25 mouse cellular contexts compared by ENCODE assay signal in genomic region chr14:76544136-76544535, GRCm38 (mm10). TPM values are rescaled to one million over a fixed set of nuclear protein-coding genes. Genes with fewer than 3 reads are reported as not detected.
DNase-seq lines count a peak whose midpoint lies in the region; ATAC-seq lines count a peak whose summit lies in the region.
"Had no signal": no experiment of that assay in that cellular context is flagged by ENCODE, and none has a peak within 500 bp of the region (broad histone marks: within the 10 kb centered on the region; RNA-seq: fewer than 3 reads in every experiment).

No protein-coding gene starts in this region.

- no peak overlapping the region for H3K27ac ChIP-seq in forebrain, embryonic 16.5 days (ENCODE audit: low read length)
- H3K27ac ChIP-seq in kidney, embryonic 15.5 days = no peak overlapping the region
- H3K27ac ChIP-seq: embryonic facial prominence, embryonic 13.5 days; embryonic facial prominence, embryonic 15.5 days; forebrain, embryonic 10.5 days; forebrain, embryonic 12.5 days had no signal

- no peak overlapping the region for H3K4me2 ChIP-seq in forebrain, embryonic 16.5 days (ENCODE audit: low read length)
- H3K4me2 ChIP-seq in kidney, embryonic 15.5 days = no peak overlapping the region
- H3K4me2 ChIP-seq: embryonic facial prominence, embryonic 13.5 days; embryonic facial prominence, embryonic 15.5 days; forebrain, embryonic 12.5 days had no signal

- H3K9ac ChIP-seq in forebrain, embryonic 16.5 days (replicated peaks; ENCODE audit: low read depth, low read length) = no peak overlapping the region
- no peak overlapping the region for H3K9ac ChIP-seq in kidney, embryonic 15.5 days
- H3K9ac ChIP-seq: embryonic facial prominence, embryonic 13.5 days; embryonic facial prominence, embryonic 15.5 days; forebrain, embryonic 12.5 days; forebrain, postnatal 0 days had no signal

- H3K4me3 ChIP-seq in forebrain, embryonic 16.5 days (replicated peaks; ENCODE audit: low read length) = no peak overlapping the region
- H3K4me3 ChIP-seq in kidney, embryonic 15.5 days (replicated peaks) = no peak overlapping the region
- H3K4me3 ChIP-seq: embryonic facial prominence, embryonic 13.5 days; embryonic facial prominence, embryonic 15.5 days; erythroblast, embryonic 14.5 days; forebrain, embryonic 10.5 days; forebrain, embryonic 12.5 days had no signal

- peak; percentile 52; the same call in 1 of the 2 replicates for ATAC-seq in common myeloid progenitor, adult 5-6 weeks (replicated peaks; ENCODE audit: low read depth, poor library complexity, severe bottlenecking)
- ATAC-seq in megakaryocyte, adult 5-6 weeks (ENCODE audit: poor library complexity, severe bottlenecking) = peak; percentile 63
- ATAC-seq in forebrain, embryonic 16.5 days = no peak
- no peak for ATAC-seq in kidney, embryonic 15.5 days (replicated peaks; ENCODE audit: low FRiP score)
- ATAC-seq: activated CD4-positive, CD25-positive, alpha-beta regulatory T cell, adult 4 months; forebrain, embryonic 14.5 days; forebrain, postnatal 0 days; Patski had no signal

- peak; percentile 2 for DNase-seq in A20 (ENCODE audit: low read depth, low spot score)
- no peak for DNase-seq in lung, postnatal 10 days
- DNase-seq: adrenal gland, adult 8-10 months; adrenal gland, postnatal 14 days; adrenal gland, postnatal 36 days; cerebellum, adult 11-12 months; cerebellum, adult 2 months; cerebellum, adult 9-10 months; cerebellum, postnatal 10 days; cerebellum, postnatal 25 days; embryo, embryonic 11 days; forebrain, postnatal 0 days had no signal

- no peaks in the 10 kb centered on the region; the same call in 1 of the 2 replicates for H3K4me1 ChIP-seq in forebrain, embryonic 16.5 days (replicated peaks; ENCODE audit: control insufficient read depth, insufficient read depth, low read length)
- peaks cover 4% of the 10 kb centered on the region; the same call in 1 of the 2 replicates for H3K4me1 ChIP-seq in kidney, embryonic 15.5 days
- H3K4me1 ChIP-seq: embryonic facial prominence, embryonic 13.5 days; embryonic facial prominence, embryonic 15.5 days had no signal

- no peaks in the 10 kb centered on the region for H3K36me3 ChIP-seq in forebrain, embryonic 16.5 days (ENCODE audit: control insufficient read depth, insufficient read depth)
- H3K36me3 ChIP-seq in kidney, embryonic 15.5 days = no peaks in the 10 kb centered on the region
- H3K36me3 ChIP-seq: embryonic facial prominence, embryonic 13.5 days; embryonic facial prominence, embryonic 15.5 days; G1E had no signal

- WGBS in forebrain, embryonic 16.5 days = 93% methylated on average over 6 of the region's 6 CpGs
- 92% methylated on average over 6 of the region's 6 CpGs for WGBS in kidney, embryonic 15.5 days

- H3K9me3 ChIP-seq in forebrain, embryonic 16.5 days (ENCODE audit: control insufficient read depth, low read length) = no peaks in the 10 kb centered on the region
- H3K9me3 ChIP-seq in kidney, embryonic 15.5 days (replicated peaks) = no peaks in the 10 kb centered on the region
- H3K9me3 ChIP-seq: embryonic facial prominence, embryonic 13.5 days; embryonic facial prominence, embryonic 15.5 days; forebrain, embryonic 10.5 days; forebrain, embryonic 12.5 days had no signal

- no peaks in the 10 kb centered on the region for H3K27me3 ChIP-seq in forebrain, embryonic 16.5 days (replicated peaks; ENCODE audit: control insufficient read depth, insufficient read depth, low read length)
- no peaks in the 10 kb centered on the region for H3K27me3 ChIP-seq in kidney, embryonic 15.5 days
- H3K27me3 ChIP-seq: embryonic facial prominence, embryonic 13.5 days; embryonic facial prominence, embryonic 15.5 days; forebrain, embryonic 12.5 days; Patski had no signal

RNA-seq across cellular contexts. Expression of gene Serp2, which starts 12.6 kb away (rescaled TPM):
- total RNA-seq in common myeloid progenitor, adult 5-6 weeks (2017) = not detected in 2 replicates
- not detected in 2 replicates for total RNA-seq in megakaryocyte, adult 5-6 weeks (2015)
- not detected in 2 replicates for total RNA-seq in megakaryocyte, adult 5-6 weeks (2017)
- 124 and 163 TPM in 2 replicates for polyA plus RNA-seq in forebrain, embryonic 16.5 days (2015; fragmentation: Nextera tagmentation; extraction: Ambion mirVana)
- 10.3 and 11.1 TPM in 2 replicates for polyA plus RNA-seq in kidney, embryonic 15.5 days (2015; fragmentation: Nextera tagmentation; extraction: Ambion mirVana)
- total RNA-seq: G1E had no signal
- polyA plus RNA-seq: G1E had no signal

Comparison
In these comparisons a context has a peak if more than half of its experiments do, and no peak if none do; other contexts are left out.
1. ATAC-seq: peak in common myeloid progenitor, adult 5-6 weeks (single experiment) and megakaryocyte, adult 5-6 weeks (single experiment); none in forebrain, embryonic 16.5 days (single experiment) and kidney, embryonic 15.5 days (single experiment).